Mouse (Mus musculus) CH12.LX (cell line): ENCODE data around the gene Plekha5.

Experiments
- BHLHE40 ChIP-seq: IDR thresholded peaks from 2 replicates; pipeline ENCODE4 v1.6.1; 2011; ENCODE audit warnings: mild to moderate bottlenecking, low read depth, low read length, improper control_type of control experiment
- CTCF ChIP-seq, 2 experiments: IDR thresholded peaks in 1 of 2; conservative IDR thresholded peaks in 1 of 2; 2 replicates each; pipeline ENCODE4 v1.5.1; 2011 to 2012; ENCODE audit warnings: low read depth in 2 of 2, low read length in 2 of 2, improper control_type of control experiment in 1 of 2, inconsistent platforms in 1 of 2, mild to moderate bottlenecking in 1 of 2, moderate library complexity in 1 of 2
- EP300 ChIP-seq: IDR thresholded peaks from 2 replicates; pipeline ENCODE4 v1.6.1; 2011; ENCODE audit warnings: low read length, improper control_type of control experiment
- MAFK ChIP-seq: IDR thresholded peaks from 2 replicates; pipeline ENCODE4 v1.6.1; 2011; ENCODE audit warnings: low read length, improper control_type of control experiment; ENCODE audit not compliant: insufficient replicate concordance
- PAX5 ChIP-seq: IDR thresholded peaks from 2 replicates; pipeline ENCODE4 v1.6.1; 2012; ENCODE audit warnings: low read length, inconsistent platforms, mixed read lengths
- POLR2A ChIP-seq: IDR thresholded peaks from 2 replicates; pipeline ENCODE4 v1.6.1; 2011; ENCODE audit warnings: low read depth, mild to moderate bottlenecking, improper control_type of control experiment, low read length
- RAD21 ChIP-seq: IDR thresholded peaks from 2 replicates; pipeline ENCODE4 v1.6.1; 2011; ENCODE audit warnings: low read depth, mild to moderate bottlenecking, low read length, improper control_type of control experiment, moderate library complexity
- TCF12 ChIP-seq: IDR thresholded peaks from 2 replicates; pipeline ENCODE4 v1.6.1; 2014; ENCODE audit warnings: low read depth, mild to moderate bottlenecking, inconsistent platforms, low read length, improper control_type of control experiment
- UBTF ChIP-seq: IDR thresholded peaks from 2 replicates; pipeline ENCODE4 v1.6.1; 2012; ENCODE audit warnings: low read depth, mild to moderate bottlenecking, inconsistent platforms, low read length, improper control_type of control experiment, moderate library complexity
- USF1 ChIP-seq: IDR thresholded peaks from 2 replicates; pipeline ENCODE4 v1.6.1; 2014; ENCODE audit warnings: low read depth, mild to moderate bottlenecking, inconsistent platforms, low read length, improper control_type of control experiment
- ZMIZ1 ChIP-seq: IDR thresholded peaks from 2 replicates; pipeline ENCODE4 v1.6.1; 2012; ENCODE audit warnings: low read depth, mild to moderate bottlenecking, inconsistent platforms, low read length, improper control_type of control experiment
- ZNF384 ChIP-seq: IDR thresholded peaks from 2 replicates; pipeline ENCODE4 v1.6.1; 2012; ENCODE audit warnings: low read depth, low read length, improper control_type of control experiment, inconsistent platforms

DNA sequence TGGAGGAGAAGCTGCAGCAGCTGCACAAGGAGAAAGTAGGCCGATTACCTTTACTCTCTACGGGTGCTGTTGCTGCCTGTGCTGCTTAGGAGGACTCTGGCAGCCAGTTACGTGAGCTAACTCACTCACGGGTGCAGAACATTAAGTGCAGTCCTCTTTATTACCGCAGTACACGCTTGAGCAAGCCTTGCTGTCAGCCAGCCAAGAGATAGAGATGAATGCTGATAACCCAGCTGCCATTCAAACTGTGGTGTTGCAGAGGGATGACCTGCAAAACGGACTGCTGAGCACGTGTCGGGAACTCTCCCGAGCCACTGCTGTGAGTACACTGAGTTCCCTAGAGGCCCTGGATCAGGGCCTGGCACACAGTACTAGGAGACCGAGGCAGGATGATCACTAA lies 146.3 kb downstream of the Plekha5 start:
- no peak for TF ChIP-seq RAD21
- TF ChIP-seq USF1: no peak
- TF ChIP-seq ZNF384: no peak
- no peak for TF ChIP-seq UBTF
- TF ChIP-seq CTCF (conservative IDR thresholded peaks at IDR 0.05 in 1 of 2, IDR thresholded peaks at IDR 0.05 in 1 of 2; ENCODE audit: low read depth in 2 of 2, low read length in 2 of 2): no peak
- no peak for TF ChIP-seq BHLHE40
- TF ChIP-seq POLR2A: no peak
- no peak for TF ChIP-seq PAX5
- TF ChIP-seq TCF12: no peak
- TF ChIP-seq MAFK: no peak
- no peak for TF ChIP-seq ZMIZ1
- TF ChIP-seq EP300: no peak
